Mouse (Mus musculus) heart, adult 10 weeks (tissue): ENCODE results near the gene Cnot6. TPM values are rescaled to one million over a fixed set of nuclear protein-coding genes. Genes with fewer than 3 reads are reported as not detected.

Experiments
- polyA plus RNA-seq: library from polyadenylated mRNA; stranded (reverse); fragments of 350-450 nt; fragmentation: Illumina TruSeq; extraction: RNeasy Lipid Tissue Mini Kit (QIAGEN cat#74804); gene quantifications from one replicate; pipeline ENCODE4 v1.2.3, GENCODE M21; 2014; ENCODE audit warnings: low read depth, low replicate concordance

Cnot6 gene
- polyA plus RNA-seq: 16.7 TPM

GRCm38 (mm10) chr11:49712555-49713335 lies at the start of gene Cnot6:
Cnot6 (minus strand) TSS chr11:49712723.

GRCm38 (mm10) chr11:49663310-49663709 lies 49.2 kb downstream of the Cnot6 start, which contains the start of gene Scgb3a1:
Scgb3a1 (plus strand) TSS chr11:49663610.

Other genes starting within 250 kb of the Cnot6 start
- gene Olfr1386, start 247.7 kb downstream of the Cnot6 start, polyA plus RNA-seq: not detected
- gene Olfr1385, start 223.7 kb downstream of the Cnot6 start, polyA plus RNA-seq: not detected
- gene Olfr1384, start 206.0 kb downstream of the Cnot6 start, polyA plus RNA-seq: not detected
- gene Olfr1383, start 193.1 kb downstream of the Cnot6 start, polyA plus RNA-seq: not detected
- not detected for gene Olfr1382, start 184.5 kb downstream of the Cnot6 start, polyA plus RNA-seq
- not detected for gene Olfr1381, start 169.3 kb downstream of the Cnot6 start, polyA plus RNA-seq
- gene Olfr1380, start 155.8 kb downstream of the Cnot6 start, polyA plus RNA-seq: not detected
- gene Flt4, start 103.5 kb downstream of the Cnot6 start, polyA plus RNA-seq: 7.9 TPM
- not detected for gene Scgb3a1, start 49.1 kb downstream of the Cnot6 start, polyA plus RNA-seq
- 12.5 TPM for gene Gfpt2, start 81.5 kb upstream of the Cnot6 start, polyA plus RNA-seq
- gene Mapk9, start 134.0 kb upstream of the Cnot6 start, polyA plus RNA-seq: 34.5 TPM
- gene Rasgef1c, start 189.1 kb upstream of the Cnot6 start, polyA plus RNA-seq: 0.52 TPM